Mouse (Mus musculus) liver, adult 2 months (tissue): ENCODE measurements at regions not wholly inside any gene's neighbourhood (a gene's known extent, or its start where the extent isn't known, plus 50 kb on each side); places are given as distances from the start of the nearest gene placed in this dataset.

Experiments
- CTCF ChIP-seq: fragments of 200-500 bp; IDR thresholded peaks from 2 replicates; pipeline ENCODE4 v1.5.1; 2011; ENCODE audit warnings: low read depth, low read length, control low read depth
- POLR2A ChIP-seq: fragments of 200-500 bp; IDR thresholded peaks from 2 replicates; pipeline ENCODE4 v1.6.1; 2011; ENCODE audit warnings: low read length, control low read depth; ENCODE audit not compliant: insufficient read depth; ENCODE audit errors: extremely low read depth

DNA sequence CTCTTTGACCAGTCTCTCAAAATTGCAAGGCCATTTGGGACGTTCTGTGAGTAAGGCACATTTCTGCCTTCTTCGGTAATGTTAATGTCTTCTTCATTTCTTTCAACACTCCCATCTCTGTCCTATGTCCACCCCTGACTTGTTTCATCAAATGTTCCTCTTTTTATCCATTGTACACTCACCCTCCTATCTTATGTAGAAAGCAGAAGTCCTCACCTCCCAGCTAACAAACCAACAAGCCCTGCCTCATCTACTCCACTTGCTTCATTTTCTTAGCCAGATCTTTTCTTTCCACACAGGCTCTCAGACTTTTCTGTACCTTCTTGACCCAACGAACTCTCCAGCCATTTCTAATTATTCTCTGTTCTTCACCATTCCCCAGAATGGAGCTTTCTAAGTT is 179.2 kb upstream of the Cnr1 start:
- no peak for TF ChIP-seq CTCF
- TF ChIP-seq POLR2A = no peak
